Mouse (Mus musculus): ENCODE results near the gene Gm20852. TPM values are rescaled to one million over a fixed set of nuclear protein-coding genes. Genes with fewer than 3 reads are reported as not detected.
"Not testable (repeated sequence)": the region's sequence is repeated elsewhere in the genome, so short reads cannot be mapped to it uniquely, and the experiment has no call there.

The Gm20852 gene
- polyA plus RNA-seq (2014; fragmentation: Nextera tagmentation; extraction: Ambion mirVana) = not detected in 2 replicates

DNA sequence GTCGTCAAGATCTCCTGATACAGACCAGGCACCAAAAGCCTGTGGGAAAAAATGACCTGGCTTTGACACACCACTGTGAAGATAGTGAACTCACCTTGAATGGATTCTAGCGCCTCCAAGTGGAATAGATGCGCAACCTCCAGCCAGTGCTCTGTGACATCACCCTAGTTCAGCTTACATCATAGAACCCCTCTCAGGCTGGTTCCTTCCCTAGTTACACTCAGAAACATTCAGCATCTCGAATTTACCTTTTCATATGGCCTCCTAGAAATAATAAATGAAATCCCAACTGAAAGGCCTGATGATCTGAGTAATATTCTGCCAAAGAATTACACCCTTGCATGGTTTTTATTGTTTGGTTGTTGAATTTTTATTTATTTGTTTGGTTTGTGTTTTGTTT is at the start of gene Gm20852:
Gm20852 (minus strand) TSS at position 101 of the 400 bp plus-strand sequence.
- H3K9ac ChIP-seq (ENCODE audit: low read length); DNase-seq (ENCODE audit: low spot score, missing footprints); H3K4me2 ChIP-seq; H3K36me3 ChIP-seq (ENCODE audit: control insufficient read depth, insufficient read depth, low read length); ATAC-seq (ENCODE audit: low FRiP score); H3K27ac ChIP-seq (ENCODE audit: low read depth, low read length); H3K4me1 ChIP-seq (ENCODE audit: control insufficient read depth, insufficient read depth, low read length); H3K4me3 ChIP-seq (ENCODE audit: low read depth, low read length); H3K9me3 ChIP-seq (ENCODE audit: control insufficient read depth, low read length); H3K27me3 ChIP-seq (ENCODE audit: control insufficient read depth, insufficient read depth, low read length): not testable (repeated sequence)
- no CpG with 5 or more reads among the region's 4 CpGs for WGBS

All from midbrain, embryonic 11.5 days (tissue).